Mouse (Mus musculus) thymus, postnatal 10 days (tissue): ENCODE data around the gene Hs3st1.
"Not testable (repeated sequence)": the region's sequence is repeated elsewhere in the genome, so short reads cannot be mapped to it uniquely, and the experiment has no call there.

Source experiments
- DNase-seq, 2 experiments: peaks; one replicate each; pipeline ENCODE4 v3.0.0; 2021; ENCODE audit warnings: low spot score in 2 of 2

The Hs3st1 gene

GRCm38 (mm10) chr5:39755375-39755774 lies at the start of gene Hs3st1:
Gene Hs3st1, minus strand, starts transcription at chr5:39755475.
- DNase-seq = not testable (repeated sequence)

GRCm38 (mm10) chr5:39804663-39805062 lies 49.4 kb upstream of the Hs3st1 start:
- DNase-seq = no peak

GRCm38 (mm10) chr5:39803941-39804340 lies 48.7 kb upstream of the Hs3st1 start:
- no peak for DNase-seq

GRCm38 (mm10) chr5:39803457-39803856 lies 48.2 kb upstream of the Hs3st1 start:
- DNase-seq = no peak

- no peak for DNase-seq
Observed at GRCm38 (mm10) chr5:39802110-39802509, 46.8 kb upstream of the Hs3st1 start.

GRCm38 (mm10) chr5:39777094-39777710 lies 21.9 kb upstream of the Hs3st1 start:
- DNase-seq = no peak

GRCm38 (mm10) chr5:39771680-39772348 lies 16.5 kb upstream of the Hs3st1 start:
- no peak for DNase-seq

GRCm38 (mm10) chr5:39761682-39762456 lies 6.6 kb upstream of the Hs3st1 start:
- DNase-seq = no peak

- no peak for DNase-seq
Observed at GRCm38 (mm10) chr5:39758890-39759475, 3.7 kb upstream of the Hs3st1 start.

- no peak for DNase-seq
Observed at GRCm38 (mm10) chr5:39736843-39737242, 18.4 kb downstream of the Hs3st1 start.

GRCm38 (mm10) chr5:39733750-39734443 lies 21.4 kb downstream of the Hs3st1 start:
- DNase-seq = no peak

- DNase-seq = no peak
Observed at GRCm38 (mm10) chr5:39733013-39733749, 22.1 kb downstream of the Hs3st1 start.

- DNase-seq = no peak
Observed at GRCm38 (mm10) chr5:39715694-39716550, 39.4 kb downstream of the Hs3st1 start.

GRCm38 (mm10) chr5:39715193-39715592 lies 40.1 kb downstream of the Hs3st1 start:
- DNase-seq = no peak

GRCm38 (mm10) chr5:39705539-39705938 lies 49.7 kb downstream of the Hs3st1 start:
- DNase-seq = no peak

GRCm38 (mm10) chr5:39660826-39661225 lies 94.4 kb downstream of the Hs3st1 start:
- no peak for DNase-seq

- no peak for DNase-seq
Observed at GRCm38 (mm10) chr5:39659417-39659816, 95.9 kb downstream of the Hs3st1 start.

- no peak for DNase-seq
Observed at GRCm38 (mm10) chr5:39644827-39645380, 110.4 kb downstream of the Hs3st1 start.

- peak in 1 of 2 experiments; percentile 11 for DNase-seq
Observed at GRCm38 (mm10) chr5:39643924-39644826, 111.1 kb downstream of the Hs3st1 start.
